Mouse (Mus musculus): ENCODE data around the gene Pnmal2.

GRCm38 (mm10) chr7:16961678-16962077 is 17.2 kb downstream of the Pnmal2 start:
- TF ChIP-seq CTCF (IDR thresholded peaks at IDR 0.05; ENCODE audit: insufficient read depth, low read length), result no peak
- no peak for TF ChIP-seq POLR2A (IDR thresholded peaks at IDR 0.05; ENCODE audit: borderline replicate concordance, extremely low read depth, low read depth, low read length)

All from lung, adult 2 months (tissue).